Mouse (Mus musculus): ENCODE data around the gene Ntn5. TPM values are rescaled to one million over a fixed set of nuclear protein-coding genes. Genes with fewer than 3 reads are reported as not detected.

Ntn5 gene
- total and polyA plus RNA-seq, 2 experiments from 2014 or later = 0.73 to 1.3 TPM

DNA sequence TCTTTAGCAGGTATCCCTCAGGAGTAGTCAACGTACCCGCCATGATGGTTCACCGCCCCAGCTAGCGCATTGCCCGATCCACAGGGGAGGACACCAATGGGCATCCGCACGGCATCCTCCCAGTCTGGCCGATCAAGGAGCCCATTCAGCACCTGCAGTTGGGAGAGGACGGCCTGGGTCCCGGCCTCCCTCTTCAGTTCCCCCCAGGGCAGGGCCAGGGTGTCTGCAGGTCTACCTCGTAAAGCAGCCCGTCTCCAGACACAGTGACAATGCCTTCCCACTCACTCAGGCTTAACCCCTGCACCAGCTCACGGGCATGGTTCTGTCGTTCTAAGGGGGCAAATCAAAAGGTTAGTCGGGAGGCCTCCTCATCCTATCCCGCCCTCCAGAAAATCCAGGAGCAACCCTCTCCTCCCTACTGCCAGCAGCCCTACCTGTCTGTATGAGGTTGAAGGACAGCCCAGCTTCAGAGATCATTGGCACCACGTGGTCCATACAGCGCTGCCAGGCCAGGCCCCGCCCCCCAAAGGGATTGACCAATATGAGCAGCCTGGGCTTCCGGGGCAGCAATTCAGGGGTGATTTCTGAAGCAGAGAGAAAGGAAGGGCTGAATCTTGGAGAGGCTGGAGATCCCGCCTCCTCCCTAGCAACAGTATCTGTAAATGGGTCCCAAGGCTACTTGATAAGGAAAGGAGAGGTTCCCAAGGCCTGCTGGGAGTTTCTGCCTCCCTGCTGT, 28.4 kb downstream of the Ntn5 start:
- H3K4me3 ChIP-seq (ENCODE audit: low read depth, low read length) = no peak overlapping the region
- DNase-seq (ENCODE audit: low spot score) (no peak), ATAC-seq (ENCODE audit: low FRiP score) (no peak)
- peaks cover 25% of the 10 kb centered on the region for H3K4me1 ChIP-seq (ENCODE audit: insufficient read depth, low read length)
- peaks cover 32% of the 10 kb centered on the region for H3K36me3 ChIP-seq (ENCODE audit: insufficient read depth, low read length)
- WGBS = 87% methylated on average over 21 of the region's 21 CpGs
- H3K9ac ChIP-seq (replicated peaks; ENCODE audit: low read length, poor library complexity, severe bottlenecking) = no peak overlapping the region
- no peak overlapping the region for H3K4me2 ChIP-seq (ENCODE audit: low read depth, low read length, poor library complexity, severe bottlenecking)
- no peak for TF ChIP-seq CTCF (IDR thresholded peaks at IDR 0.05)
- H3K27ac ChIP-seq (ENCODE audit: low read depth, low read length) = no peak overlapping the region
- no peaks in the 10 kb centered on the region for H3K27me3 ChIP-seq (ENCODE audit: insufficient read depth, low read length)
- H3K9me3 ChIP-seq (ENCODE audit: low read length) = no peaks in the 10 kb centered on the region

GRCm38 (mm10) chr7:45713396-45713795, 29.6 kb downstream of the Ntn5 start:
- 92% methylated on average over 16 of the region's 16 CpGs for WGBS
- peaks cover 17% of the 10 kb centered on the region for H3K4me1 ChIP-seq (ENCODE audit: insufficient read depth, low read length)
- no peak for DNase-seq (ENCODE audit: low spot score)
- TF ChIP-seq CTCF (IDR thresholded peaks at IDR 0.05) = no peak
- H3K27ac ChIP-seq (ENCODE audit: low read depth, low read length) = no peak overlapping the region
- H3K27me3 ChIP-seq (ENCODE audit: insufficient read depth, low read length) = no peaks in the 10 kb centered on the region
- no peak for ATAC-seq (ENCODE audit: low FRiP score)
- H3K4me3 ChIP-seq (ENCODE audit: low read depth, low read length) = no peak overlapping the region
- H3K36me3 ChIP-seq (ENCODE audit: insufficient read depth, low read length) = peaks cover 32% of the 10 kb centered on the region
- no peak overlapping the region for H3K9ac ChIP-seq (replicated peaks; ENCODE audit: low read length, poor library complexity, severe bottlenecking)
- no peaks in the 10 kb centered on the region for H3K9me3 ChIP-seq (ENCODE audit: low read length)
- no peak overlapping the region for H3K4me2 ChIP-seq (ENCODE audit: low read depth, low read length, poor library complexity, severe bottlenecking)

DNA sequence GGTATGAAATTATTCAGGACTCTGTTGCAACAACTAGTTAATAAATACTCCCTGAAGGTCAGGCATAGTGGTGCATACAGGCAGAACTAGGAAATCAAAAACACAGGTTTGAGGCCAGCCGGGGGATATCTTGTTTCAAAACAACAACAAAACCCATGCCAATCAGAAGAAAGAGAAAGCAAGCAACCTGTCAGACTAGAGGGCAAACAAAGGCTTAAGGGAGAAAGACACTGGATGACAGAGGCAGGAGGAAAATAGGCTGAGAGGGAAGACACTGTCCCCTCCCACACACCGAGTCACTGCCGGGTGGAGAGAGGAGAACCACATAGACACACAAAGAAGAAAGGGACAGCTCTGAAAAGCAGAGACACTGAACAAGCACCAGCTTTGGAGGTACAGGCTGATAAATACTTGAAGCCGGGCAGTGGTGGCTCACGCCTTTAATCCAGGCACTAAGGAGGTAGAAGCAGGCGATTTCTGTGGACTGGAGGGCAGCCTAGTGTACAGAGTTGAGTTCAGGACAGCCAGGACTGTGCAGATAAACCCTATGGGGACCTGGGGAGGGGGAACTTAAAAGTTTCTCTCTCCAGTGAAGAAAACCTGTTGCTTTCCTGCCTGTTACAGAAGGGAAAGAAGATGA, 30.2 kb downstream of the Ntn5 start:
- no peaks in the 10 kb centered on the region for H3K9me3 ChIP-seq (ENCODE audit: low read length)
- 76% methylated on average over 6 of the region's 6 CpGs for WGBS
- ATAC-seq (ENCODE audit: low FRiP score) (no peak), DNase-seq (ENCODE audit: low spot score) (no peak)
- peak overlapping the region; percentile 78 for H3K9ac ChIP-seq (replicated peaks; ENCODE audit: low read length, poor library complexity, severe bottlenecking)
- H3K4me2 ChIP-seq (ENCODE audit: low read depth, low read length, poor library complexity, severe bottlenecking) = peak overlapping the region; percentile 93
- peak overlapping the region; percentile 70; the same call in 1 of the 2 replicates for H3K4me3 ChIP-seq (ENCODE audit: low read depth, low read length)
- no peak overlapping the region for H3K27ac ChIP-seq (ENCODE audit: low read depth, low read length)
- H3K27me3 ChIP-seq (ENCODE audit: insufficient read depth, low read length) = no peaks in the 10 kb centered on the region
- peaks cover 14% of the 10 kb centered on the region for H3K4me1 ChIP-seq (ENCODE audit: insufficient read depth, low read length)
- peaks cover 32% of the 10 kb centered on the region for H3K36me3 ChIP-seq (ENCODE audit: insufficient read depth, low read length)
- no peak for TF ChIP-seq CTCF (IDR thresholded peaks at IDR 0.05)

- H3K36me3 ChIP-seq (ENCODE audit: insufficient read depth, low read length) = peaks cover 32% of the 10 kb centered on the region
- H3K4me2 ChIP-seq (ENCODE audit: low read depth, low read length, poor library complexity, severe bottlenecking) = peak overlapping the region; percentile 93
- WGBS = 14% methylated on average over 14 of the region's 14 CpGs
- peaks cover 12% of the 10 kb centered on the region for H3K4me1 ChIP-seq (ENCODE audit: insufficient read depth, low read length)
- DNase-seq (ENCODE audit: low spot score) (no peak), ATAC-seq (ENCODE audit: low FRiP score) (no peak; the same call in none of the 2 replicates)
- no peaks in the 10 kb centered on the region for H3K27me3 ChIP-seq (ENCODE audit: insufficient read depth, low read length)
- H3K9ac ChIP-seq (replicated peaks; ENCODE audit: low read length, poor library complexity, severe bottlenecking) = peak overlapping the region; percentile 78
- H3K27ac ChIP-seq (ENCODE audit: low read depth, low read length) = peak overlapping the region; percentile 60
- H3K4me3 ChIP-seq (ENCODE audit: low read depth, low read length) = peak overlapping the region; percentile 70
- no peak for TF ChIP-seq CTCF (IDR thresholded peaks at IDR 0.05)
- H3K9me3 ChIP-seq (ENCODE audit: low read length) = no peaks in the 10 kb centered on the region
Observed at GRCm38 (mm10) chr7:45714630-45715089, 30.8 kb downstream of the Ntn5 start.

DNA sequence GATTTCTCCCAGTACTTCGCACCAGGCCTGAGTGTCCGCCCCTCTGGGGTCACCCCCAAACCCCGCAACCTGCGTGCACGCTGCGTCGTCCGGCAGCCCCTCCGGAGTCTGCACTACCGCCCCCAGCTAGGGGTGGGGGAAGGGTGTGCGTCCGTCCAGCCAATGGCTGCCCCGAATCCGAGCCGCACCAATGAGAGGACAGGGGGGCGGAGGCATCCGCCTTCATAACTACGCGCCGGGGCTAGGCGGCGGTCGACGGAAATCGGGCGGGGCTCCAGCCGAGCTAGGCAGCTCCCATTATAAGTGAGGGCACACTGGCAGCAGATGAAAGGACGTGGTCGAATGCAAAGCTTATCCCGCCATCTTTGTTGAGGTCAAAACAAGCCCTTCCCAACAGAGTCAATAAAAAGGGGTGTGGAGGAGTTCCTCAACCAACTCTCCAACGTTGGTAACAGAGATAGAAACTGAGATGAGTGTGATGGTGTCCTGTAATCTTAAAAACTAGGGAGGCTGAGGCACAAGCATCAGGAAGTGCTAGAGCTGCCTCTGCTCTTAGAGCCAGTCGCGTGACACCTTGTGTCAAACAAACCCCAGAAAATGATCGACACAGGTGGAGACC, 31.4 kb downstream of the Ntn5 start, which contains the start of gene Rpl18:
Rpl18 (plus strand) TSS at position 368 of the 619 bp plus-strand sequence.
- Histone ChIP-seq H3K27ac (ENCODE audit: low read depth, low read length) (peak within 1 kb of the TSS; percentile 62), H3K9ac (replicated peaks; ENCODE audit: low read length, poor library complexity, severe bottlenecking) (peak within 1 kb of the TSS; percentile 78), H3K9me3 (ENCODE audit: low read length) (no peaks in the 10 kb centered on the region), H3K4me2 (ENCODE audit: low read depth, low read length, poor library complexity, severe bottlenecking) (peak within 1 kb of the TSS; percentile 93), H3K4me1 (ENCODE audit: insufficient read depth, low read length) (peaks cover 9% of the 10 kb centered on the region), H3K36me3 (ENCODE audit: insufficient read depth, low read length) (peaks cover 36% of the 10 kb centered on the region), H3K4me3 (ENCODE audit: low read depth, low read length) (peak within 1 kb of the TSS; percentile 70), H3K27me3 (ENCODE audit: insufficient read depth, low read length) (no peaks in the 10 kb centered on the region)
- peak; percentile 90 for ATAC-seq (ENCODE audit: low FRiP score)
- 7% methylated on average over 34 of the region's 34 CpGs for WGBS
- no peak; the same call in 1 of the 2 replicates for TF ChIP-seq CTCF (IDR thresholded peaks at IDR 0.05)
- DNase-seq (ENCODE audit: low spot score) = peak; percentile 99
